Comparison of ENCODE assay signal across 16 mouse cellular contexts in genomic region chr11:72507651-72508050, GRCm38 (mm10). TPM values are rescaled to one million over a fixed set of nuclear protein-coding genes. Genes with fewer than 3 reads are reported as not detected.
"Had no signal": no experiment of that assay in that cellular context is flagged by ENCODE, and none has a peak within 500 bp of the region (broad histone marks: within the 10 kb centered on the region; RNA-seq: fewer than 3 reads in every experiment).

No protein-coding gene starts in this region.

- H3K27me3 ChIP-seq: limb, embryonic 15.5 days; midbrain, embryonic 13.5 days; stomach, embryonic 15.5 days had no signal

- H3K9me3 ChIP-seq: limb, embryonic 12.5 days; limb, embryonic 15.5 days; midbrain, embryonic 13.5 days; stomach, embryonic 15.5 days had no signal

- H3K27ac ChIP-seq: limb, embryonic 12.5 days; limb, embryonic 15.5 days; liver, embryonic 14.5 days; macrophage; midbrain, embryonic 13.5 days; stomach, embryonic 15.5 days had no signal

- ATAC-seq: liver, postnatal 0 days; lung, postnatal 0 days; midbrain, embryonic 13.5 days had no signal

- H3K4me3 ChIP-seq: limb, embryonic 12.5 days; limb, embryonic 15.5 days; midbrain, embryonic 13.5 days; stomach, embryonic 15.5 days had no signal

- DNase-seq: kidney, adult 9 months; kidney, postnatal 14 days; kidney, postnatal 4 days; left cerebral cortex, postnatal 4 days; liver, postnatal 0 days; lung, embryonic 14.5 days; thymus, postnatal 25 days had no signal

- H3K9ac ChIP-seq: limb, embryonic 12.5 days; limb, embryonic 15.5 days; liver, embryonic 14.5 days; liver, postnatal 0 days; lung, embryonic 14.5 days; midbrain, embryonic 13.5 days; stomach, embryonic 15.5 days had no signal

- H3K36me3 ChIP-seq: limb, embryonic 12.5 days; limb, embryonic 15.5 days; midbrain, embryonic 13.5 days; stomach, embryonic 15.5 days had no signal

- H3K4me2 ChIP-seq: limb, embryonic 12.5 days; limb, embryonic 15.5 days; liver, embryonic 11.5 days; lung, embryonic 14.5 days; midbrain, embryonic 13.5 days; stomach, embryonic 15.5 days had no signal

RNA-seq across cellular contexts. Expression of gene Spns2, which starts 17.9 kb away (rescaled TPM):
- polyA plus RNA-seq: macrophage had no signal

RNA-seq across cellular contexts. Expression of gene Spns3, which starts 42.7 kb away (rescaled TPM):
- polyA plus RNA-seq: limb, embryonic 12.5 days; lung, embryonic 14.5 days; macrophage; midbrain, embryonic 13.5 days; midbrain, postnatal 0 days had no signal
